Mouse (Mus musculus) CD4-positive naive resting alpha-beta T cell, adult 76 days (primary cell): ENCODE data around the gene Gcnt7. TPM values are rescaled to one million over a fixed set of nuclear protein-coding genes. Genes with fewer than 3 reads are reported as not detected.

Experiments used
- total RNA-seq: library from RNA; stranded (reverse); gene quantifications from one replicate; pipeline ENCODE4 v1.2.4, GENCODE M21; 2023

Gene Gcnt7
- not detected for total RNA-seq

DNA sequence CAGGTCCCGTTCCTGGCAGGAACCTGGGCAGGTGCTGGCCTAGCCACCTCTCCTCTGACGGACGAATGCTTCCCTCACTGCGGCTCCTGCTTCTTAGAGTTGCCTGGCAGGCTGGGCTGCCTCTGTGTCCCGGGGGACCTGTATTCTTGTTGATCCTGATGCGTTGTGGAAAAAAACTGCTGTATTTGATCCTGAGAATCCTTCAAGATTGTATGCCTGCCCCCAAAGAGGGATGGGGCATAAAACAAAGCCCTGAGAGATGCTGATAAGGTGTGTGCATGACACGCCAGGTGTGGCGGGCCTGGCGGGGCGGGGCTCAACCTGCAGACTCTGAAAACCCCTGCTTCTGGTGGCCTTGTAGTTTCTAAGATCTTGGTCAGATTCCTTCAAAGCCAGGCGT is at the start of gene Gcnt7:
Gene Gcnt7, minus strand, starts transcription at position 101 of the 400 bp plus-strand sequence.

DNA sequence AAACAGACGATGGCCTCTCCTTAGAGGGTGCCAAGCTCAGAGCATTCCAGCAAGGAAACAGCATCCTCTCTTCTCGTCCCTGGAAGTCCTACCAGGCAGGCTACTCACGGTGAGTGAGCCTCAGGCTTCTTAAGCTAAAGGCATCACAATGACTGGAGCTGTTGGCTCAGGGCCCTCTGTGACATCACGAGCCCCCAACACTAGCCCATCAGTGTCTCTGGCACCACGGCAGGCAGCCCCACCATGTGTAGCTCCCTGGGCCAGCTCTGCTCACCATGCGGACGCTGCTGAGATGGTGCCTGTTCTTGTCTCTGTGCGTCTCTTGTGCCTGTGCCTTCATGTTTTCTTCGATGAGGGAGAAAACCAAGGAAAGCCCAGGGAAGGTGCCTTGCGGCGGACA is 13.9 kb upstream of the Gcnt7 start, which contains the start of gene Fam209:
Gene Fam209, plus strand, starts transcription at position 203 of the 400 bp plus-strand sequence.

DNA sequence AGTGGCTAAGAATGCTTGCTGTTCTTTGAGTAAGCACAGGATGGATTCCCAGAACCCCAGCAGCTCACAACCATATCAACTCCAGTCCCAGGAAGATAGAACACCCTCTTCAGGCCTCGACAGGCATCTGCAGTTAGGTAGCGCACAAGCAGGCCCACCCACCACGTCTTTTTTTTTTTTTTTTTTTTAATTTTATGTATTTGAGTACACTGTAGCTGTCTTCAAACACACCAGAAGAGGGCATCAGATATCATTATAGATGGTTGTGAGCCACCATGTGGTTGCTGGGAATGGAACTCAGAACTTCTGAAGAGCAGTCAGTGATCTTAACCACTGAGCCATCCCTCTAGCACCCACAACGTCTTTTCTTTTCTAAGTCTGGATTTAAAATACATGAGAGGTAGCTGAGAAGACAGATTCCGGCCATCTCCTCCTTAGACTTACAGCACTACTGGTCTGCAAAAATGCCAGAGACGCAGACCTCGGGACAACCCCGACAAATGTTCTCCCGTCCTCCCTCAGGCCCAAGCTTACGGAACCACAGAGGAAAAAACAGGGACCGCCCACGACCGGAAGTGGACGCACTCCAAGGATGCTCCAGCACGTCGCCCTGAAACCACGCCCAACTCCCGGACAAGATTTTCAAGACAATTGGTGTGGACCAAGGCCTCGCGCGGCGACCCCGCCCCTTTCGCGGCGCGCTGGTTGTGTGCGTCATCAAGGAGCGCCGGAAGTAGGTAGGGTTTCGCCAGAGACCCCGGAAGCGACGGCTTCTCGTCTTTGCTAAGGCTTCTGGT is 18.4 kb downstream of the Gcnt7 start, which contains the start of gene Rtf2:
Gene Rtf2, plus strand, starts transcription at position 714 of the 797 bp plus-strand sequence.

Other genes with a start within 250 kb of the Gcnt7 start
- gene Mc3r, start 210.1 kb downstream of the Gcnt7 start, total RNA-seq = not detected
- gene Fam210b, start 113.0 kb downstream of the Gcnt7 start, total RNA-seq = 9.6 TPM
- 8.7 TPM for gene Aurka, start 88.1 kb downstream of the Gcnt7 start, total RNA-seq
- 34.1 TPM for gene Cstf1, start 87.9 kb downstream of the Gcnt7 start, total RNA-seq
- gene Cass4, start 64.8 kb downstream of the Gcnt7 start, total RNA-seq = 1.4 TPM
- gene Rtf2, start 18.0 kb downstream of the Gcnt7 start, total RNA-seq = 74.8 TPM
- gene Fam209, start 13.9 kb upstream of the Gcnt7 start, total RNA-seq = 4.7 TPM
- gene Tfap2c, start 91.0 kb upstream of the Gcnt7 start, total RNA-seq = not detected